ENCODE assay signal across 8 mouse cellular contexts in the genomic region with DNA sequence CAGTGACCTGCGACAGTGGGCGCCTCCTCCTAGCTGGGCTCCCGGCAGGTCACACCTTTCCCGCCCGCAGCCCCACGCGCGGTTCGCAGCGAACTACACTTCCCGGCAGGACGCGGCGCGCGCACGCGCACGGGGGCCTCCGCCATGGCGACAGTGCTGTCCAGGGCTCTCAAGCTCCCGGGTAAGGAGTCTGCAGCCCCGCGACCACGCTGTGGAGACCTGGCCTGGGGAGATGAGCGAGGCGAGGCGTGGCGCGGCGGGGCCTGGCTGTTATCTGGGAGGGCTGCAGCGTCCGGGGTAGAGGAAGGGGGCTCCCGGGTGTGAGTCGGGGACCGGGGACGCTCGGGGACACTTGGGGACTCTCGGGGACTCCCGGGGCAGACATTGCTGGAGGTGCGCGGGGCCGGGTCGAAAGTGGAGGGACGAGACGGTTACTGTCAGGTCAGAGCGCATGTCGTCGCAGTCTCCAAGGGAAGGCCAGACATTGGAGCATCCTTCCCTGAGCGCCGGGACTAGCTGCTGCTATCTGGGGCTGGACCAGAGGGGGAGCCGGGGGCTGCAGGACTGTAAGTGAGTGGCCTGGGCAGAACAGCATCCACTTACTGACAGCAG. TPM values are rescaled to one million over a fixed set of nuclear protein-coding genes. Genes with fewer than 3 reads are reported as not detected.
DNase-seq lines count a peak whose midpoint lies in the region; ATAC-seq and TF ChIP-seq lines count a peak whose summit lies in the region.

A gene (plus strand): TSS at position 57 of the 612 bp plus-strand sequence.
A gene (minus strand): TSS at position 102 of the 612 bp plus-strand sequence.

- H3K4me2 ChIP-seq in forebrain, embryonic 14.5 days (ENCODE audit: low read length) = peak within 1 kb of the TSS; percentile 88
- H3K4me2 ChIP-seq in liver, postnatal 0 days (ENCODE audit: low read depth, low read length) = peak within 1 kb of the TSS; percentile 82
- peak within 1 kb of the TSS; percentile 88 for H3K4me2 ChIP-seq in neural tube, embryonic 15.5 days

- 1% methylated on average over 49 of the region's 52 CpGs for WGBS in forebrain, embryonic 14.5 days
- WGBS in liver, postnatal 0 days (ENCODE audit: insufficient replicate concordance) = under 1% methylated on average over 51 of the region's 52 CpGs
- WGBS in neural tube, embryonic 15.5 days = under 1% methylated on average over 52 of the region's 52 CpGs

- H3K27ac ChIP-seq in ES-E14 (ENCODE audit: insufficient read depth, low read depth, low read length, poor library complexity, severe bottlenecking) = no peak within 1 kb of the TSS
- peak within 1 kb of the TSS; percentile 55; the same call in 1 of the 2 replicates for H3K27ac ChIP-seq in forebrain, embryonic 14.5 days (ENCODE audit: low read depth, low read length)
- peak within 1 kb of the TSS; percentile 95 for H3K27ac ChIP-seq in liver, postnatal 0 days (ENCODE audit: low read depth)
- H3K27ac ChIP-seq in neural tube, embryonic 15.5 days (replicated peaks) = peak within 1 kb of the TSS; percentile 88

- intact Hi-C loops in heart, postnatal 10 days (cut with DNase I) = no loop called here

- TF ChIP-seq CTCF in liver, postnatal 0 days (IDR thresholded peaks at IDR 0.05; ENCODE audit: low read depth) = no peak; the same call in 1 of the 2 replicates

- peaks cover 8 to 12% of the 10 kb centered on the region in 2 experiments for H3K4me1 ChIP-seq in ES-E14 (ENCODE audit: control insufficient read depth in 2 of 2, insufficient read depth in 2 of 2, low read length in 2 of 2, poor library complexity in 1 of 2)
- peaks cover 17% of the 10 kb centered on the region for H3K4me1 ChIP-seq in forebrain, embryonic 14.5 days (ENCODE audit: control insufficient read depth, insufficient read depth, low read length)
- peaks cover 40% of the 10 kb centered on the region for H3K4me1 ChIP-seq in liver, postnatal 0 days (ENCODE audit: insufficient read depth)
- H3K4me1 ChIP-seq in neural tube, embryonic 15.5 days = peaks cover 36% of the 10 kb centered on the region

- peak within 1 kb of the TSS; percentile 79 to 84 for H3K4me3 ChIP-seq in ES-E14 (ENCODE audit: insufficient read depth in 1 of 2, low read depth in 1 of 2, low read length in 2 of 2, poor library complexity in 1 of 2, severe bottlenecking in 1 of 2)
- peak within 1 kb of the TSS; percentile 86 for H3K4me3 ChIP-seq in forebrain, embryonic 14.5 days (ENCODE audit: low read depth, low read length)
- peak within 1 kb of the TSS; percentile 90 for H3K4me3 ChIP-seq in liver, postnatal 0 days (ENCODE audit: low read depth, low read length)
- peak within 1 kb of the TSS; percentile 73 for H3K4me3 ChIP-seq in neural tube, embryonic 15.5 days (replicated peaks)

- in situ Hi-C loops in ES-E14 (cut with MboI; ENCODE audit: low sequenced_read_pairs in 2 of 2, unreplicated experiment in 2 of 2) = no loop called here

- TF ChIP-seq EP300 in liver, postnatal 0 days (IDR thresholded peaks at IDR 0.05; ENCODE audit: low read depth) = no peak

- no peak for DNase-seq in ES-E14 (ENCODE audit: low read depth, low spot score)
- DNase-seq in cerebellum, adult 11 months = peak; percentile 86
- peak; percentile 84 for DNase-seq in forebrain, embryonic 14.5 days (ENCODE audit: low spot score)
- DNase-seq in heart, postnatal 10 days = peak; percentile 84 to 88
- peak; percentile 88 for DNase-seq in layer of hippocampus, adult 11-12 months (ENCODE audit: low spot score)
- DNase-seq in liver, postnatal 0 days = peak; percentile 91
- DNase-seq in testis, postnatal 10 days (ENCODE audit: low spot score) = peak; percentile 85

- no peaks in the 10 kb centered on the region for H3K36me3 ChIP-seq in ES-E14 (ENCODE audit: control insufficient read depth, insufficient read depth, low read length, poor library complexity, severe bottlenecking)
- no peaks in the 10 kb centered on the region for H3K36me3 ChIP-seq in forebrain, embryonic 14.5 days (ENCODE audit: control insufficient read depth, insufficient read depth, low read length)
- H3K36me3 ChIP-seq in liver, postnatal 0 days (replicated peaks; ENCODE audit: insufficient read depth, low read length) = no peaks in the 10 kb centered on the region
- no peaks in the 10 kb centered on the region for H3K36me3 ChIP-seq in neural tube, embryonic 15.5 days

- ATAC-seq in forebrain, embryonic 14.5 days = peak; percentile 94
- peak; percentile 82 for ATAC-seq in liver, postnatal 0 days
- ATAC-seq in neural tube, embryonic 15.5 days (ENCODE audit: low FRiP score) = peak; percentile 94

- no peaks in the 10 kb centered on the region for H3K9me3 ChIP-seq in ES-E14 (ENCODE audit: control insufficient read depth, insufficient read depth, low read depth, low read length)
- H3K9me3 ChIP-seq in forebrain, embryonic 14.5 days (replicated peaks; ENCODE audit: control insufficient read depth, low read length) = no peaks in the 10 kb centered on the region
- H3K9me3 ChIP-seq in liver, postnatal 0 days (ENCODE audit: low read length) = no peaks in the 10 kb centered on the region
- H3K9me3 ChIP-seq in neural tube, embryonic 15.5 days (replicated peaks) = no peaks in the 10 kb centered on the region

- H3K9ac ChIP-seq in ES-E14 (ENCODE audit: insufficient read depth, low read depth, low read length, poor library complexity, severe bottlenecking) = peak within 1 kb of the TSS; percentile 74
- peak within 1 kb of the TSS; percentile 90 for H3K9ac ChIP-seq in forebrain, embryonic 14.5 days (ENCODE audit: low read length)
- peak within 1 kb of the TSS; percentile 85 for H3K9ac ChIP-seq in liver, postnatal 0 days (replicated peaks)
- peak within 1 kb of the TSS; percentile 85 for H3K9ac ChIP-seq in neural tube, embryonic 15.5 days (replicated peaks)

- no peaks in the 10 kb centered on the region for H3K27me3 ChIP-seq in forebrain, embryonic 14.5 days (replicated peaks; ENCODE audit: control insufficient read depth, insufficient read depth, low read length)
- no peaks in the 10 kb centered on the region for H3K27me3 ChIP-seq in liver, postnatal 0 days (ENCODE audit: insufficient read depth, low read length)
- no peaks in the 10 kb centered on the region for H3K27me3 ChIP-seq in neural tube, embryonic 15.5 days (replicated peaks)

TF ChIP-seq in ES-E14, 5 proteins besides CTCF, POLR2A, EP300 and RAD21:
- TF ChIP-seq MAFK (IDR thresholded peaks at IDR 0.05; ENCODE audit: insufficient read depth, low read depth, low read length) (no peak), ZNF384 (IDR thresholded peaks at IDR 0.05; ENCODE audit: low read depth, low read length) (no peak), HCFC1 (IDR thresholded peaks at IDR 0.05; ENCODE audit: borderline replicate concordance, insufficient read depth, low read length) (peak; percentile 85)
TF ChIP-seq in ES-E14: peak in this region for 1.

RNA-seq across cellular contexts. Expression of the first gene that starts in this region (rescaled TPM):
- total RNA-seq in ES-E14 (2012; rRNA removed) = 7.5 and 13.8 TPM in 2 replicates
- polyA plus RNA-seq in forebrain, embryonic 14.5 days (2014; fragmentation: Nextera tagmentation; extraction: Ambion mirVana) = 75.5 and 95.1 TPM in 2 replicates
- 1 to 10 TPM; 5.6 to 7.5 TPM for total RNA-seq in heart, postnatal 10 days (2021)
- 15.4 and 17.1 TPM in 2 replicates for polyA plus RNA-seq in liver, postnatal 0 days (2015; fragmentation: Nextera tagmentation; extraction: Ambion mirVana)
- 99.6 and 105 TPM in 2 replicates for polyA plus RNA-seq in neural tube, embryonic 15.5 days (2015; fragmentation: Nextera tagmentation; extraction: Ambion mirVana)

RNA-seq across cellular contexts. Expression of the second gene that starts in this region (rescaled TPM):
- total RNA-seq in ES-E14 (2012; rRNA removed) = 17.0 and 22.4 TPM in 2 replicates
- 4.6 and 6.8 TPM in 2 replicates for polyA plus RNA-seq in forebrain, embryonic 14.5 days (2014; fragmentation: Nextera tagmentation; extraction: Ambion mirVana)
- total RNA-seq in heart, postnatal 10 days (2021) = 10 to 100 TPM; 58.5 to 59.0 TPM
- 94.2 and 108 TPM in 2 replicates for polyA plus RNA-seq in liver, postnatal 0 days (2015; fragmentation: Nextera tagmentation; extraction: Ambion mirVana)
- polyA plus RNA-seq in neural tube, embryonic 15.5 days (2015; fragmentation: Nextera tagmentation; extraction: Ambion mirVana) = 6.2 and 10.8 TPM in 2 replicates
